Mouse (Mus musculus) ovary, postnatal 10 days (tissue): ENCODE measurements at regions not wholly inside any gene's neighbourhood (a gene's known extent, or its start where the extent isn't known, plus 50 kb on each side); places are given as distances from the start of the nearest gene placed in this dataset.
"Not testable (repeated sequence)": the region's sequence is repeated elsewhere in the genome, so short reads cannot be mapped to it uniquely, and the experiment has no call there.

ENCODE experiments used
- DNase-seq: peaks from one replicate; pipeline ENCODE4 v3.0.0; 2022; ENCODE audit warnings: low spot score

DNA sequence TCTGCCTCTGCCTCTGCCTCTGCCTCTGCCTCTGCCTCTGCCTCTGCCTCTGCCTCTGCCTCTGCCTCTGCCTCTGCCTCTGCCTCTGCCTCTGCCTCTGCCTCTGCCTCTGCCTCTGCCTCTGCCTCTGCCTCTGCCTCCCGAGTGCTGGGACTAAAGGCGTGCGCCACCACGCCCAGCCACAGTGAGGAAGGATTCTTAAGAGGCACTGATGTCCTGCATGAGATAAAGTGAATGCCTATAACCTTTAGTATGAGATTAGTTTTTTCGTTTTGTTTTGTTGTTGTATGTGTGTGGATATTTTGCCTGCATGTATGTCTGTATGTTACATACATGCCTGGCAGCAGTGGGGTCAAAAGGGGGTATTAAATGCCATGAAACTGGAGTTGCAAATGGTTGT lies 63.2 kb downstream of the Hlx start:
- DNase-seq, result not testable (repeated sequence)

DNA sequence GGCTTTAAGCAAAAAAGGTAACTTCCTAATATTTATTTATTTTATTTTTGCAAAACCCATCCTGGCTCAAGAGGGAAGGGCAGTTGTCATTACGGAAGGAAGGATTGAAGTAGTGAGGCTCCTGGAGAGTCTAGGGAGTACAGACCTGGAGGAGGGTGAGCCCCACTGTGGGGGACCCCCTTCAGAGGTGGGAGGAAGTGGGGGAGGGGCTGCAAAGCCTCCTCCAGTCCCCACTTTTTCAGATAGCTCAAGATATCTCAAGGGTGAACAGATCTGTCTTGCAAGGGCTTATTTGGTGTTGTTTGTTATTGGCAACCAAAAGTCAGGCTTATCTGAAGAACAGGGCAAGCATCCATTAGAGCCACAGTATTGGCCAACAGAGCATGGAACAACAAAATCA lies 64.0 kb downstream of the Hlx start:
- no peak for DNase-seq

DNA sequence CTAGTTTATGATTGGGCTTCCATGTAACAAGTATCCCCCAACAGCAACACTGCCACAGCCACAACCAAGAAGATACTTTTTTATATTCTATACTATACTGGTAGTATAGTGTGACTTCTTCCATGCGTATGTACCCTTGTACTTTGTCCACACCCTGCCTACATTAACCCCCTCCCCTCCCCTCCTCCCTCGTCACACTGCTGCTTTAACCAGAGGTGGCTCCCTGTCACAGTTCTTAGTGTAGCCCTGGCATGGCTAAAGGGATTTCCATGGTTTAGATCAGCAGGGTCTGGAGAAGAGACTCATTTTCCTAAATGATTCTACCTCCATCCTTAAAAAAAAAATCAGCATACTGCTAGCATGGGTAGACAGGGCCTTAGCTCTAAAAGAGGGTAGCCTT lies 64.4 kb downstream of the Hlx start:
- no peak for DNase-seq

DNA sequence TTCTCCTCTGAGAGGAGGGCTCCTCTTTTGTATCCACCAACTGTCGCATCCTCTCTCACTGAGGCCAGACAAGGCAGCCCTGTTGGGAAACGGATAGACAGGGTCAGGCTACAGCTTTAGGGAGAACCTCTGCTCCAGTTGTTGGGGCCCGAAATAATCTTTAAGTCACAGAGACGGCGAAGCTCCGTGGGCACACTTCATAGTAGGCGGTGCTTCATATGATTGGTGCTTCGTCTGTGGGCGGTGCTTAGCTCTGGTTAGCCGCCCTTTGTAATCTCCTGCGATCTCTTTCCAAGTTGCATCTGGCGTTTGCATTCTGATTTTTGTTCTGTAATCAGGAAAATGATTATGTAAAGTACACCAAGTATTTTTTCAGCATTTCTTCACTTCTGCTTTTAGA lies 67.2 kb downstream of the Hlx start:
- DNase-seq, result no peak

DNA sequence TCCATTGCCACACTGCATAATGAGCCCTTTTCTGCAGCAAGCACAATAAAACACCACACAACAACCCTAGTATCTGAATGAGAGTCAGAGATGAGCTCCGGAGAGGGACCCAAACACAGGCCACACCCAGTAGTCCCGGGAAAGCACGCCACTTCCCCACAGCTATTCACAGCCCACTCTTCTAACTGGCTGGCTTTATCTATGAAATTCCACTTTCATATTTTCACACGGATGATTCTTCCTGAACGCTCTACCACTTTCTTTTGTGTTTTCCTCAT lies 68.4 kb downstream of the Hlx start:
- DNase-seq, result no peak

DNA sequence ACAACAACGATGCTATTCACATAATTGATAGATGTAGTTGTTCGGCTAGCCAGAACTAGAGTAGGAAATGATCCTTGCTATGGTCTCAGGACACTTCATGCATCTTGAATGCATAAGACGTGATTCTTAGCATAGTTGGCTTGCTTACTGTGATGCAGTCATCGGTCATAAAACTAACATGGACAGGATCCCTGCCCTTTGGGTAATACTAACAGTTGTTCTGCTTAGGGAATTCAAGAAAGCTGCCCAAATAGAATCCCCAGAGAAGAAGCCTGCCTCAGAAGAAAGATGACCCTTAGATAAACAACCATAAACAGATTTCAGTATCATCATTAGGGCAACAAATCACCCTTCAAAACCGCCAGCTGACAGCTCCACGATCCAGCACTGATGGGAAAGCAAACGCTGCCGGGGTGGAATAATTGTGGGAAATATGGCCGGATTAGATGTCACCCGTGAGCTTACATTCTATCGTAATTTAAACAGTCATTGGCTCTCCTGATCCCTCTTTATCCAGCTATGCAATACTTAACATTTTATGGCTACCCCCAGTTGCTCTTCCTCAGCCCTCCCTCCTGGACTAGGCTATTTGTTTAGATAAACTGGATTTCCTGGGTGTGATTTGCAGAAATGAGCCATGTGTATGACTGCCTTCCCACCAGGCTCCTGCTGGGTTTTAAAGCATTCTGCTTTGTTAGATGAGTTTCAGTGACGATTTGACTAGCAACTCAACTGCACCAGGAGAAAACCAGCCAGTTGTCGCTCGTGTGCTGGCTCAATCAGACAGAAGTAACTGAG lies 68.9 kb downstream of the Hlx start:
- DNase-seq, result no peak

DNA sequence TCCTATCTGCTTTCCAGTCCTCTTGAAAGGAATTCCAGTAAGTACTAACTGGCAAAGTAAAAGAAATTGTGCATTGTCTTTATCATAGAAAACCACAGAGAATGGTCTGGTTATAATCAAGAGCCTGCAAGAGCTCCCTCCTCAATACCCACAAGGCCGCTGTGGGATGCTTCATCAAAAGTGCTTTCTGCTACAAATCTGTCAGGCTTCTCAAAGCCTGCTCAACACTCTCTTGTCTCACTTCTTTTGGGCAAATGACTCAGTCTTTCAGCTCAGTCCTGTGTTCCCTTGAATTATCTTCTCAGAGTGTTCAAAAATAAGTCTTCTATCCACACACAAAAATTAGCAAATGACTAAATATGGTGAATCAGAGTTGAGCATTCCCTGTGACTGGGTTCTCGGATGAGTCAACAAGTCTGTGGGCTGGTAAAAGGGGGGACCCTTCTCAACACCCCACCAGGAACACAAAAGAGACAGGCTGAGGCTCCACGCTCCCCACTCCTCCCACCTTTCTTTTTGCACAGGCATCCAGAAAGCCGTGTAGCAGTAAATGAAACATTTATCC lies 81.8 kb downstream of the Hlx start:
- DNase-seq, result no peak

DNA sequence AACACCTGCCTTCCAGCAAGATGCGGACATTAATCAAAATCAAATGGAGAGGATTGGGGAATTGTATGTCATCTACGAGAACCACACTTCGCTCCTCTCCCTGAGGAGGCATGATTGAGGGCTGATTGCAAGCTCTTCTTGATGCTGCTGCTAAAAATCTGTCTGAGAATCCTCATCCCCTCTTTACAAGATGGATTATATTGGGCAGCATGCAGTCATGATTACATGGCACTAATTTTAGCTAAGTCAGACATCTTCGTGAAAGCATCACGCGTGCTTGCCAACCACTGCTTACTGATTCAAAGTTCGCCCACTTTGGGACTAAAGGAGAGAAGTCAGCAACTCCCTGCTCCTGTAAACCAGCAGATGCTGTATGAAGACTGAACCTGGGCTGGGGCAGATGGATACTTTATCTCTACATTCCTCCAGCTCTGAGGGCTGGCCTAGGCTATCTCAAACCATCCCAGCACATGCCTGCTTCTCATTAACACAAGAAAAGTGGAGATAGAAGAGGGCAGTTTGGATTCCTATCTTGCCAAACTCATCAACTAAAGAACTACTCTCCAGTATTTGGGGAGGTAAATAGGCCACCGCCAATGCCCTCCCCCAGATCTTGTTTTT lies 84.4 kb downstream of the Hlx start:
- no peak for DNase-seq

DNA sequence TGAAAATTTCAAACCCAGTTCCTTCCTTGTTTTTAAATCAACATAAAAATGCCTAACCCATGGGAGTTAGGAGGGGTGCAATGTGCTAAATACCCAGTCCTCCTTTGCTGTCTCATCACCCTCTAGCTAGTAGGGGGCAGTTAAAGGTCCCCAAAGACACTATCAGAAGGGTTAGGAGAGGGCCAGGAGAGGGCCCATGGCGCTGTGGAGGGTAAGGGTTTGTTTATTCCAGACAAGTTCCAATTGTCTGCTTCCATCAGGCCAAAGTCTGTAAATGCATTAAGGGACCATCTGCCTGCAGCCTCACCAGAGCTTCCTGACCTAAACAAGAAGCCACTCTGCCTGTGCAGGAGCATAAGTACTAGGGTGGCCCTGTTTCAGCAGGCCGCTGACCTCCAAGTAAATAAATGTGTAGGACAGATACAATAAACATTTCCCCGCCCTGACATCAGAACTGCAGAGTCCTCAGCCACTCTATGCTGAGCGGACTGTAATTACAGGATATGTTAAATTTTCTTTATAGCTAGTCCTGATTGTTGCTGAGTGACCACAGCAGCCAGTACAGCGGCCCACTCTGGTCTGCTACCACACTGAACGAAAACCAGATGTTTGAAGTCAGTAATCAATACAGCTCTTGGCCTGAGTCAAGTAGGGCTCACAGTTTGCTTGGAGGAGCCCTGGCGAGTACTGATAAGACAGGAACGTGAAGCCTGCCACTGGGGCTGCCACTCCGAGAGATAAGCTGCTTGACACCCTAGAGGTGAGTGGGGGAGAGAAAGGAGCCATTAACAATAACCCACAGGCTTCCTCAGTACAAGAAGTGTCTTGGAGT lies 87.4 kb downstream of the Hlx start:
- DNase-seq, result no peak

DNA sequence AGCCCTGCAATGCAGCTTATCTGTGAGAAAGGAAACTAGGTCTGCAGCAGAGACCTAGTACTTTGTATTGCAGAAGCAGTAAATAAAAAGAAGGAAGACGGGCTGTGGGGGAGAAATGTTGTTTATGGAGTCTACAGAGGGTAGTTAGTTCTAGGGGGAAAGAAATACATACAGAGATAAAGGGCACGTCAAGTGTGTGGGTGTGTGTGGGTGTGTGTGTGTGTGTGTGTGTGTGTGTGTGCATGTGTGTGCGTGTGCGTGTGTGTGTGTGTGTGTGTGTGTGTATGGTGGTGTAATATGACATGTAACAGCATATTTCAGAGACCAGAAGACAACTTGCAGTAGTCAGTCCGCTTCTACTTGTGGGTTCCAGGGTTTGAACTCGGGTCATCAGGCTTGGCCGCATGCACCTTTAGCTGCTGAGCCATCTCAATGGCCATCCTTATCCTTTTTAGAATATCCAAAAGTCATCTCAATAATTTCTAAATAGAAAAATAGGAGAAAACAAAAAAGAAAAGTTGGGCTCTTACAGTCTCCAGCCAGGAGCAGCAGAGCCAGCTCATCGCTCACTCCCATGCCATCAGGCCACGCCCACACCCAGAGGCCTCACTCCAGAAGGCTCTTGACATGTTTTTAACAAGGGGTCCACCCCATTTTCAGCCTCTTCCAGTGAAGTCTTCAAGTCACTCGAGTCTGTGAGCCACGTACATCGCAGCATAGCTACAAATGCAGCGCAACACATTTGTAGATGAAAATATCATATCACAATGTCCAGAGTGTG lies 101.5 kb downstream of the Hlx start:
- DNase-seq, result no peak

DNA sequence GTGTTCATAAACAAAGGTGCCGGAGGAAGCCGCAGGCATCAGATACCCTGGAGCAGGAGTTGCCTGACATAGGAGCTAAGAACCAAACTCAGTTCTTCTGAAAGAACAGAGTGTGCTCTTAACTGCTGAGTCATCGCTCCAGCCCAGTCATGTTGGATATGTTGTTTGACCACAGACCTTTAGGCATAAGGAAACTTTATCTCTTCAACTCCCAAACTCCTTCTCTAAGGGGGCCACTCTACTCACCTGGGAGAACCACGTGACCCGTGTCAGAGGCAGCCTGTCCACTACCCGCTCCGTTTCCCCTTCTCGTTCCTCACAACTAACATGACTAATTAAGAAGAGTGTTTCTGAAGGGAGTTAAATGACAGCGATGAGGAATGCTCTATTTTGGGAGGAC lies 103.2 kb downstream of the Hlx start:
- DNase-seq, result no peak

DNA sequence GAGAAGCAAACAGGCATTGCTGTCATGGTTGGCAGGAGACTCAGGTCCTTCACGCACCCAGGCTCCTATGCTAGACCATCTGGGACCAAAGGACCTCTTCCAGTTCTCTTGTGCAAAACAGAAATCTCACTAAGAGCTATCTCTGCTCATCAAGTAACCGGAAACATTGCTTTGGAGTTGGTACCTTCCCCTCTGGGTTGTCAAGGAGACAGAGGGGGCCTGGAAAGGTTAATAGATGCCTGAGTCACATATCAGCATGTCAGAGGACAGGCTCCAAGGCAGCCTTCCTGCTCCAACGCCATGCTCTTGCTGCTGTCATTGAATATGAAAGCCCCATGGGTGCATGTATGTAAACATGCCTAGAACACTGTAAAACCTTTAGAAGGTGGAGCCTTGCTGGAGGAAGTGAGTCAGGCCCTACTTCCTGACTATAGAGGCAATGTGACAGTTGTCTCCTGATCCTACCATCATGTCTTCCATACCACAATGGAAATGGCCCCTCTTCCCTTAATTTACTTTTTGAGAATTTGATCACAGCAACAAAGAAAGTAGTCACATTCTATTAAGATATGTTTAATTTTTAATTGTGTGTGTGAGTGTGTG lies 103.8 kb downstream of the Hlx start:
- DNase-seq, result no peak

DNA sequence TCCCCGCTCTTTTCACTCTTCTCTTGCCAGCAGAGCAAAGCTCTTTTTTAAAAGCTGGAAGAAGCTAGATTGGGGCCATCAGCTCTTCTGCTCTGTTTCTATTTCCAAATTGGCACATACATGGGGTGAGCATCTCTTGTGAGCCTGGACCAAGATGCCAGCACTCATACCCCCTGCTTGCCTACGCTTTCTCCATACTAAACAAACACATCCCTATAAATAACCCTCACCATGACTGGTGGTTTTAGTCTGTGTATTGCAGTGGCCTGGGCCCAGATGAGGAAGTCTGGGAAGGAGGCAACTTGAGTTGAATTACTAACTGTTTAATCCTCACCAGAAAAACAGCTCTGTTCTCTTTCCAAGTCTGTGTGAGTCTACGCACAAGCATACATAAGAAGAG lies 110.0 kb downstream of the Hlx start:
- no peak for DNase-seq

DNA sequence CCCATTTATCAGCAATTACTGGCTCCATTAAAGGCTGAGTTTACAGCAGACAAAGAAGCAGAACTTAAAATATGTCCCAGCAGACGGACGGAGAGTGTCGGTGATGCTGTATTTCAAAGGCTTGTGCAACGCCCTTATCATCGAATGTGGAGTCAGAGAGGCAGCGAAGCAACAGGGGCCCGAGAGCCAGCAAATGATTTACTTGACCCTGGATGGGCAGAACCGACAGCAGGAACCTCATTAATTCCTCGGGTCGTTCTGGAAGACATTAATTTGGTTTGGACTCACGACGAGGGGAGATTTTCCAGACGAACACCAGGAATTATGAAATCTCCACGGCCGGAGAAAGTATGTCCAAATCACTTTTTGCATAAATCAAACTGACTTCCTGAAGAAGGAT lies 110.5 kb downstream of the Hlx start:
- no peak for DNase-seq

DNA sequence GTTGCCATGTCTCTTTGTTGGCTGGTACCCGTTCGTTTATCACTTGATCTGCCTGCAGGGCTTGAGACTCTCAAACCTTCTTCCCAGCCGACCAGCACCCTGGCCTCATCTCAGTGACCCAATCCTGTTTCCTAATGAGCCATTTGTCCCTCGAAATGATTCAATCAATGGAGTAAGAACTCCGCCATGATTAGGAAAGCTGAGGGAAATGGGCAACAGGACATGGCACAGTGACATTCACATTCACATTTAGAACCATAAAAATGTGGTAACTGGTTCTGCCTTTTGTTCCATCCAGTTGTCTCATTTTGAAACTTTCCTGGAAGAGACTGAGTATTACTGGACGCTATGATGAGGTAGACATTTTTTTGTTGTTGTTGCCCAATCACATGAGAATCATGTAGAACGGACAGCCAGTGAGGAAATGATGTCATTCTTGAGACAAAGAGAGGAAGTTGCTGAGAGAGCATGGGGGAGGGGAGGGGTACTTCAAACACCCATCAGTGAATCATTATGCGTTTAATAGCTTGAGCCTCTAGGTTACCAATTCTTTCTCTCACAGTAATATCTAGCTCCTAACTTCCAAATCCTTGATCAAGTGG lies 114.5 kb downstream of the Hlx start:
- no peak for DNase-seq

DNA sequence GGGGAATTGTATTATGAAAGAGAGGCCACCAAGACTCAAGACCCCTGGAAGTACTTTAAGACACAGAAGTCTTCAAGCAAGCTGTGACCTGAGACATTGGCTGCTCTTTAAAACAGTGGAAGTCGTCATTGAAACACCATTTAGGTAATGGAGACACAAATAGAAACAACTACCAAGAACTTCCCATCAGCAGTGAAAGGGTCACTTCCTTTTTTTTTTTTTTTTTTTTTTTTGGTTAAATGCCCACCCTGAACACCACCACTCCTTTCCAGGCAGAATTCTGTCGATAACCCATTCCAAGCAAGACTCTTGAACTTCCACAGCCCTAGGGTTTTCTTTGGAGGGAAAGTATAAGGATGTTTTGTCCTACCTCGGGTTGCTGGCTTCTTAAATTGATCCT lies 116.4 kb downstream of the Hlx start:
- DNase-seq, result no peak

DNA sequence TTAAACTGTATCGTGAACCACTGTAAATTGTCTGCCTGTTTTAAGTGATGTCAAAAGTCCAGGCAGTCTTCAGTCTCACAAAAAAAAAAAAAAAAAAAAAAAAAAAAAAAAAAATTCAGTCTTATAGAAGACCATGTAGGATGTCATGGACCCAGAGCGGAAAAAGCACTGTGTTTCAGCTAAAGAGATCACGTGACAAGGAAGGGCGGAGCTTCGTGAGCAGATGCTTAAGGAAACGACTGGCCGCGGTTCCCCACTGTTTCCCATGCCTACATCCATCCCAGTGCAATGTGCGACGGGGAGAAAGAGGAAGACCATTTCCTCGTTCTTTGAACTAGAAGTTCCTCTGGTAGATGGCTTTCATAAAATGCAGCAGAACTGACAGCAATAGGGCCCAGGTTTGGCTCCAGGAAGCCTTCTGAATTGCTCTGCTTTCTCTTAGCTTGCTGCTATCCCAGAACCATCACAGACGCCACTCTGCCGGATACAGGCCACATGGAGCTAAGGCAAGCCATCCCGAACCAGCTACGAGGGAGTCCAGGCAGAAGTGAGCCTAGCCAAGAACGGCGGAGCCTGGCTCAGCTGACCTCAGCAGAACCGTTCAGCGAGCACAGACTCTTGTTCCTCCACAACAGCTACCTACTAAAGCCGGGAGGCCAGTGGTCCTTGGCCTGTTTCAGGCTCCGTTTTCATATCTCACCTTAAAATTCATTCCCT lies 117.6 kb downstream of the Hlx start:
- no peak for DNase-seq

DNA sequence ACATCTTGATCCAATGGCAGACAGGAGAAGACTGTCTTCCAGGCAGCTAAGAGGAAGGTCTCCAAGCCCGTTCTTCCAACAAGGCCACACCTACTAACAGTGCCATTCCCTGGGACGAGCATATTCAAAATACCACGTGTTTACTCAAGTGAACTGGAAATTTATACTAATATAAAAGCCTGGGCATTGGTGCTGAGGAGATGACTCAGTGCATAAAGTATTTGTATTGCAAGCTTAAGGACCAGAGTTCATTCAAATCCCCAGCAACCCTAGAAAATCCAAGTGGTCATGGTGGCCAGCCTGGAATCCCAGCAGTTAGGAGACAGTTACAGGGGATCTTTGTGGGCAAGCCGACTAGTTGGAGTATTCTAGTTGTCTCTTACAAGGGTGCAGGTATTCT lies 119.5 kb downstream of the Hlx start:
- DNase-seq, result no peak

DNA sequence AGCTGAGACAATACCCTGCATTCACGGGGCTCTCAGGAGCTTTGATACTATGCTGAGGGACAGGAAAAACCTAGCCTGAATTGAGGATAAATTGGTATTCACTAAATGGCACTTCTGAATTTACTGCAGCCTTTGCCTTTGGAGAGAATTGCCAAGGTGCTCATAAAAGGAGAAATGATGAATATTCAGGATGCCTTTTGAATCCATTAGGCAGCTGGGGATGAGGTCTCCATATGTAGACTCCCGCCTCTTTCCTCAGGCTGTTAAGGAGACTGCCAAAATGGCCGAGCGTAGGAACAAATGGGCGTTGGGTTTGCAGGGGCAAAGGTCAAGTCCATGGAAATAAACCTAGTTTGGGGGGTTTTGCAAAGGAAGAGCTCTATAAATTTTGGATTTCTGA lies 123.5 kb downstream of the Hlx start:
- DNase-seq, result no peak

DNA sequence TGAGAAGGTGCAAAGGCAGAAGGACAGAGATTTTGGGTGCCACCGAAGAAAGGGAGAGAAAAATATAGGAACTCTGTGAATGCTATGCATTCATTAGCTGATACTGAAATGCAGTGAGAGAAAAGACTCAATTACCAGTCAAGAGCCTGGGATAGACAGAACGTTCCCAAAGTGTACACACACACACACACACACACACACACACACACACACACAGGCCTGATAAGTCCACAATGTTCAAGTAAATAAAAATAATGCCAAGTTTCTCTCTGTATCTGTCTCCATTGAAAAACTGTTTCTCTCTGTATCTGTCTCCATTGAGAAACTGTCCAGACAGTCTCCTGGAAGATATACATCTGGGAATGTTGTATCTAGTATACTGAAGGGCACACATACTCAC lies 124.1 kb downstream of the Hlx start:
- no peak for DNase-seq

DNA sequence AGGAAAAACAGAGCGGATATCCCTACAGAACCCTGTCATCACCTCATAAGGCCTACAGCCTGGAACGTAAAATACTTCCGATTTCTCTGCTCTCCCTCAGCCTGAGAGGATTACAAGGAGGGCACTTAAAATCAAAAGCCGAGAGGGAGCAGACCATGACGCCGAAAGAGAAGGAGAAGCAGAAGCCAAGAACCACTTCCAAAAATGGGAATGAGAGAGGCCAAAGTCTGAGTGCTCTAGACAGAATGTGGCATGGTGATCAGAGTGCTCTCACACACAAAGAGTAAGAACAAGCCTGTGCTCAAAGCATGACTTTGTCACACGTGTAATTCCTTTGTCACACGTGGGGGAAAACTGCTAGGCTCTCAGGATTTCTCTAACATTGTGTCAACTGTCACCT lies 125.9 kb downstream of the Hlx start:
- no peak for DNase-seq
